Mouse (Mus musculus): Measurements from ENCODE around the gene Asic4.

Asic4 gene

DNA sequence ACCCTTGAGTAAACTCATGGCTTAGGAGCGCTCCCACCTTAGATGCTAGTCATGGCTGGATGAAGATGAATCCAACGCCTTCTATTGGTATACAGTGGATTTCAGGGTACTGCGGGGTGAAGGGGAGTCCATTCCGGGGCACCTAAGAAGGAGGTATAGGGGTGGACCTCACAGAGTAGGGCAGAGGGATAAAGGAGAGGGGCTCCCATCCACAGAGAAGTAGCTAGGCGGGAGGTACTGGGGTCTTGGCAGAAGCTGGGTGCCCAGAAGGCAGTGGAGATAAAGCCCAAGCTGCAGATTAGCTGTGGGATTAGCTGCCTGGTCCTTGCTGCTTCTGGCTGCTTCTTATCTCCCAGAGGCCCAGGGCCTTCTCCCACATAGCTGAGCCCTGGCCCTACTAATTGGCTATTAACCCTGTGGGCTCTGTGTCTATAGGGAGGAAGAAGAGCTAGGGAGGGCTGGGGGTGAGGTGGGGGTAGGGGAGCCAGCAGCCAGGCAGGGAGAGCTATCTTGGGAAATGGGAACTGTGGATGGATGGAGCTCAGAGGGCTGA lies 13.5 kb downstream of the Asic4 start:
- 82% methylated on average over 5 of the region's 5 CpGs for WGBS

- 6% methylated on average over 14 of the region's 14 CpGs for WGBS
Observed at GRCm38 (mm10) chr1:75467215-75467927, 17.1 kb downstream of the Asic4 start.

- 83% methylated on average over 17 of the region's 17 CpGs for WGBS
Observed at GRCm38 (mm10) chr1:75469287-75469825, 19.1 kb downstream of the Asic4 start.

- 90% methylated on average over 11 of the region's 11 CpGs for WGBS
Observed at GRCm38 (mm10) chr1:75476441-75476840, 26.2 kb downstream of the Asic4 start.

DNA sequence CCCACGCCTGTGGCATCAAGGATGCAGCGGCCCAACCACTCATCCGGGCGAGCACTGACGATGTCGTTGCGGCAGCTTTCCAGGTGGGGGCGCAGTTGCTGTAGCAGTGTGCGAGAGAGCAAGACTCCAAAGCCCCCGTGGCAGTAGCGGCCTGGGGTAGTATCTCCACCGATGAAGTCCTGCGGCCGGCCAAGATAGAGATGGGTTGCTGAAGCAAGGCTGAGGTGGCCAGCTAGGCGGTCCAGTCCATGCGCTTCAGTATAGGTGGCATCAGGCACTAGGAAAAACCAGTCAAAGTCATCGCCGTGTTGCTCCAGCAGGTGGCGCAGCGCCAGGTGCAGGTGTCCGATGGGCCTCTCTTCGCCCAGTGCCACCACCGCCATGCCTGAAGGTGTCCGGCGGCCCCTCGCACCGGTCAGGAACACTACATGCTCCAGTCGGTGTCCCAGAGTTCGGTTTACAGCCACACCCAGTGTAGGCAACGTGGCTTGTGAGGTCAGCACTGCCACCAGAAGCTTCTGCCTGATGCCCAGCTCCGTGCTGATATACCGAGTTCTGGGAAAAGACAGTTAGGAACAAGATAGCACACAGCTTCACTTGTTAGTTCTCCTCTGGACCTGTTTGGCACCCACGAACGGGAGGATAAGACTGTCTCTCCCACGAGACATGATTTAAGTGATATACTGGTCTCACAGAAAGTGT lies 27.2 kb downstream of the Asic4 start:
- 6% methylated on average over 35 of the region's 35 CpGs for WGBS

DNA sequence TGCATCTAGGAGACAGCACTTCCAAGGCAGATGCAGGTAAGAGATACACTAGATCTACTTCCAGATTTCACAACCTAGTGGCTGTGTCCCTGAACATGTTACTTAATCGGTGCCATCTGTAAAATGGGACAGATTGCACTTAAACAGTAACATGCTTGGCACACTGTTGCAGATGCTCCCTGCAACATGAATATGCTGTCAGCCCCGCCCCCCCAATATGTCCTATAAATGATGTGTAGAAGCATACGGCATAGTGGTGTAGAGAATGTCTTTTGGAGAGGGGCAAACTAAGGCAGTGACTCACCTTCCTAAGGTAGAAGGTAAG lies 27.7 kb downstream of the Asic4 start:
- WGBS = 23% methylated on average over 3 of the region's 3 CpGs

DNA sequence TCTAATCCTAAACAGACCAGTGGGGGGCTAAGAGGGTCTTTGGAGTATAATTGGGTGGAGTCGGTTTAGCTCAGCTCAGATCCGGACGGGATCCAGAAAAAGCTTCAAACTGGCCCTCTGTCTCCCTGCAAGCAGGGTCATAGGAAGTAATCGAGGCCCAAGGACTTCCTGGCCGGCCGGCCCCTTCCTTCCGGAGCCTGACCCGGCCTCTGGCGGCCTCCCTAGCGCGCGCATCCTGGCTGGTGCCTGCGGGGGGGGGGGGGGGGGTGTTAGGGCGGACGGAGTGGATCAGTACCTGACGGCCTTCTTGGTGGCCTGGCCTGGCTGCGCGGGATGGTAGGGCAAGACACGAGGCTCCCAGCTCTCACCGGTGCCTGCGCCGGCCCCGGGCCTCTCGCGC lies 28.3 kb downstream of the Asic4 start:
- under 1% methylated on average over 23 of the region's 25 CpGs for WGBS

DNA sequence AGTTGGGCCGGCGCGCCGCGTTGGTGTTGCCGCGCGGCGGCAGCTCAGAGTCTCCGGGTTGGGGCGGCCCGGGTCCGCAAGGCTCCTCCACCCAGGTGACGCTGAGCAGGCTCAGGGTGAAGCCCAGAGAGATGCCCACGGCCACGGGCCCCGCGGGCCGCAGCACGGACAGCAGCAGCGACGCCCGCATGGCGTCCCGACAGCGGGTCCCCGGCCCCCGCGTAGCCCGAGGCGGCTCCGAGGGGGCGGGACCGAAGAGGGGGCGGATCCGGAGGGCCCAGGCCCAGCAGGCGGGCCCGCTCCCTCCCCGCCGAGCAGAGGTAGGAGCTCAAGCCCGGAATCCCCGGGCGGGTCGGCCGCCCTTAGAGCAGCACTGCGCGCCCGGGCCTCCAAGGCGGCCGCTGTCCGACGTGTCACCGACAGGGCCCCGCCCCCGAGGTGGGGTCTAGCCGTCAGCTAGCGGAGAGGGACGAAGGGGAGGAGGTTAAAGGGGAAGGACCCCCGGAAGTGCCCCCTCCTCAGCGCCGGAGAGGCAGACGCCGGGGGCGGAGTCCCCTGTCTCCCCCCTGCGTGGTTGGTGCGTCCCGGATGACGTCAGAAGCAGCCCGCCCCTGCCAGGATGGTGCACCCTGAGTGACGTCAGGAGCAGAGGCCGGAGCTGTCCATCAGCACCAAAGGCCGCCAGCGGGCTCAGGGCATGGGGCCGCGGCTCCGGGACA lies 28.8 kb downstream of the Asic4 start, which contains the start of the genes Chpf and Tmem198:
TSS of gene Chpf (minus strand) at position 392 of the 719 bp plus-strand sequence.
TSS of gene Tmem198 (plus strand) at position 617 of the 719 bp plus-strand sequence.
- WGBS = 1% methylated on average over 76 of the region's 76 CpGs

GRCm38 (mm10) chr1:75479635-75479989 lies 29.4 kb downstream of the Asic4 start:
- WGBS = 1% methylated on average over 24 of the region's 24 CpGs

- 10% methylated on average over 13 of the region's 13 CpGs for WGBS
Observed at GRCm38 (mm10) chr1:75480036-75480435, 29.8 kb downstream of the Asic4 start.

DNA sequence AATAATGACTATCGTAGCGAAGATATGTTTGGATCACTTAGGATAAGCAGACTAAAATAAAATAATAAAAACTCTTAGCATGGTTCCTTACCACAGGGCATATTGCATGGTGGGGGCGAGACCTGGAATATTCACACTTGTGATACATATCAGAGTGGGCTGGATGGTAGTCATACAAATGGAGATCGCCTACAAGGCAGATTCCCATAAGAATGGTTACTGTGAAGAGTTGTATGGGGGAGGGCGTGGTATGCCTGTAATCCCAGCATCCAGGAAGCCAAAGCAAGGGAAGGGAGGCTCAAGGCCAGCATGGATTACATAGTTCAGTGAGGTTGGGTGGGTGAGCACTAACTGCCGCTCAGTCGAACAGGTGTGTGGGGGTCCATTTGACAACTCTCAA lies 30.5 kb downstream of the Asic4 start:
- 47% methylated on average over 7 of the region's 7 CpGs for WGBS

GRCm38 (mm10) chr1:75486561-75486960 lies 36.3 kb downstream of the Asic4 start:
- WGBS = 11% methylated on average over 24 of the region's 24 CpGs

GRCm38 (mm10) chr1:75487040-75487404 lies 36.8 kb downstream of the Asic4 start:
- 2% methylated on average over 13 of the region's 13 CpGs for WGBS

GRCm38 (mm10) chr1:75487405-75488161 lies 37.3 kb downstream of the Asic4 start:
- WGBS = under 1% methylated on average over 62 of the region's 62 CpGs

DNA sequence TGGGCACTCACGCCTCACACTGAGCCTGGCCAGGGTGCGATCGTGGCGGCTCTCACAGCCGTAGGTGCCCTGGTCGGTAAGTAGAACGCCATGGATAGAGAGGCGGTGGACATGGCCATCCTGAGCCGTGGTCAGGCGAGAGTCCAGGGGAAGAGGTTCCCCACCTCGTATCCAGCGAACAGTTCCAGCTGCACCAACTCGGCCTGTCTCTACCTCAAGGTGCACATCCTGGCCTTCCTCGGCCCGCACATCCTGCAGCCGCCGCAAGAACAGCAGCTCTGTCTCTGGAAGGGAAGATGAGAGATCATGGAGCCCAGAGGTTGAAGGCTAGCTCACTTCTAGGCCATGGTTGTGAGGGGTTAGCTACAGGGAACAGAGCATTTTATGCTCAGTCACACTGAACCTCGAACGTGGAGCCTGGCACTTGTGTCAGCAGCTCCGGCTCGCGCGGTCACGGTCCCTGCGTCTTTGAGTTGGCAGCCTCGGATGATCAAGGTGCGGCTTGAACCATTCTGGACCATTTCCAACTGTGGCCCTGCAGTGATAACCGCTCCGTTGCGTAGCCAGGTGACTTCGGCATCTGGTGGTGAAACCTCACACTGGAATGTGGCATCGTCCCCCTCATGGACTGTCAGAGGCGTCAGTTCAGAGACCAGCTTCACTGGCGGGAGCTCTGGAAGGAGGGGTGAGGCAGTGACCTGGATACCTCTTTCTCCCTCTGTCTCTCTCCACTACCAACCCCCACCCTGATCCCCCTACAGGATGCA lies 40.7 kb downstream of the Asic4 start:
- WGBS = 90% methylated on average over 34 of the region's 34 CpGs

GRCm38 (mm10) chr1:75492579-75493170 lies 42.4 kb downstream of the Asic4 start:
- 71% methylated on average over 24 of the region's 24 CpGs for WGBS

- WGBS = 61% methylated on average over 12 of the region's 12 CpGs
Observed at GRCm38 (mm10) chr1:75494878-75495548, 44.8 kb downstream of the Asic4 start.

- WGBS = 91% methylated on average over 4 of the region's 4 CpGs
Observed at GRCm38 (mm10) chr1:75498897-75499296, 48.7 kb downstream of the Asic4 start.

DNA sequence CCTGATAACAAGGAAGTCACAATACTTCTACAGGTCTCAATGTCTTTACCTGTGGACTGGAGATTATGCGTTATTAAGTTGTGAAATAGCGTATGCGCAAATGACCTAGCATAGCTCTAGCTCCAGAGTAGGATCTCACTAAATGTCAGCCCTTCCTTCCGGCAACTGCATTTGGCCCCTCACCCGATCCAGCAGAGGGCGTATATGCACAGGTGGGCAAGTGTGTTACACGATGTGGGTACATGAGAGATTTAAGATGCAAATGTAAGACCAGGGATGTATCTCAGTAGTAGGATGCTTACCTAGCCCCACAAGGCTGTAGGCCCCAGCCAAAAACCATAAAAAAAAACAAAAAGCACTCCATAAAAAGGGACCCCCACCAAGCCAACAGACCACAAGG lies 49.2 kb downstream of the Asic4 start:
- 85% methylated on average over 7 of the region's 7 CpGs for WGBS

DNA sequence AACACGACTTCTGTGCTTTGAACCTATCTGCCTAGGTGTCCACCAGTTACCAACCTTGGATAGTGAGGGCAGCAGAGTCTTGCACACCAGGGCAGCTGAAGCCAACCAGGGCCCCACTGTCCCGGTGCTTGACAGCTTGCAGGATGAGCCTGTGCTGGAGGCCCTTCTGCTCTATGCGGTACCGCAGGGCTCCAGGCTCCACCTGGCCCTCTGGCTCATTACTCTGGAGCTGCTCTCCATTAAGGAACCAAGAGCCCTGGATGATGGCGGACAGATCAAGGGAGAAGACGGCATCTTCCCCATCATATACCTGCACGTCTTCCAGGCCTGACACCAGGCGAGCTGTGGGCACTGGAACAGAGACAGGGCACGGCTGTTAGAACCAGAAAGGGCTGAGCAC lies 51.7 kb downstream of the Asic4 start:
- 97% methylated on average over 9 of the region's 9 CpGs for WGBS

Measured in cerebral cortex, adult 2 months (tissue).